Comparison of ENCODE assay signal across 30 mouse cellular contexts in genomic region chr8:12221506-12221905, GRCm38 (mm10). TPM values are rescaled to one million over a fixed set of nuclear protein-coding genes. Genes with fewer than 3 reads are reported as not detected.
DNase-seq lines count a peak whose midpoint lies in the region; ATAC-seq and TF ChIP-seq lines count a peak whose summit lies in the region.
"Had no signal": no experiment of that assay in that cellular context is flagged by ENCODE, and none has a peak within 500 bp of the region (broad histone marks: within the 10 kb centered on the region; RNA-seq: fewer than 3 reads in every experiment).

No protein-coding gene starts in this region.

- no peak for TF ChIP-seq CTCF in stomach, postnatal 0 days (IDR thresholded peaks at IDR 0.05; ENCODE audit: low read depth)

- H3K27me3 ChIP-seq in kidney, embryonic 16.5 days (ENCODE audit: insufficient read depth, low read length), result no peaks in the 10 kb centered on the region
- no peaks in the 10 kb centered on the region for H3K27me3 ChIP-seq in stomach, postnatal 0 days (ENCODE audit: control insufficient read depth, insufficient read depth, low read length)

- H3K4me3 ChIP-seq in kidney, embryonic 16.5 days (ENCODE audit: low read length), result no peak overlapping the region
- H3K4me3 ChIP-seq in stomach, postnatal 0 days (ENCODE audit: low read depth, low read length), result no peak overlapping the region
- H3K4me3 ChIP-seq: forebrain, embryonic 10.5 days; forebrain, embryonic 13.5 days; gastrocnemius, adult 2 months; heart, embryonic 12.5 days; heart, embryonic 15.5 days; hindbrain, embryonic 10.5 days had no signal

- H3K27ac ChIP-seq in kidney, embryonic 16.5 days (ENCODE audit: low read length), result no peak overlapping the region
- no peak overlapping the region for H3K27ac ChIP-seq in stomach, postnatal 0 days (replicated peaks)
- H3K27ac ChIP-seq: forebrain, embryonic 10.5 days; forebrain, embryonic 13.5 days; gastrocnemius, adult 2 months; heart, embryonic 15.5 days; hindbrain, embryonic 10.5 days; hindbrain, embryonic 14.5 days; hindbrain, postnatal 0 days had no signal

- peak; percentile 6 for DNase-seq in adrenal gland, adult 2 months
- DNase-seq in adrenal gland, adult 8-10 months, result no peak
- peak; percentile 81 for DNase-seq in kidney, adult 18-20 months
- DNase-seq in kidney, postnatal 10 days, result peak; percentile 77
- peak; percentile 88 to 93 for DNase-seq in kidney, postnatal 36 days
- no peak for DNase-seq in frontal cortex, postnatal 36 days (ENCODE audit: low spot score in 2 of 2)
- DNase-seq in stomach, postnatal 0 days (ENCODE audit: low spot score), result no peak
- DNase-seq: adrenal gland, postnatal 25 days; cerebellum, adult 18-20 months; cerebellum, adult 9-10 months; cerebellum, postnatal 14 days; gastrocnemius, adult 2 months; gastrocnemius, postnatal 25 days; heart, adult 18-20 months; heart, postnatal 10 days; heart, postnatal 36 days had no signal

- TF ChIP-seq EP300 in stomach, postnatal 0 days (optimal IDR thresholded peaks at IDR 0.05), result no peak

- H3K9ac ChIP-seq in kidney, embryonic 16.5 days (replicated peaks; ENCODE audit: low read length), result no peak overlapping the region
- H3K9ac ChIP-seq in stomach, postnatal 0 days (ENCODE audit: low read length), result no peak overlapping the region
- H3K9ac ChIP-seq: forebrain, embryonic 13.5 days; heart, embryonic 12.5 days; heart, embryonic 15.5 days; hindbrain, embryonic 14.5 days had no signal

- no peak for ATAC-seq in kidney, embryonic 16.5 days (ENCODE audit: low FRiP score, low TSS enrichment)
- ATAC-seq in stomach, postnatal 0 days (ENCODE audit: low FRiP score, low TSS enrichment), result no peak
- ATAC-seq: activated CD4-positive, CD25-positive, alpha-beta regulatory T cell, adult 4 months; forebrain, embryonic 13.5 days; forebrain, embryonic 16.5 days; hindbrain, postnatal 0 days had no signal

- H3K4me1 ChIP-seq in kidney, embryonic 16.5 days (ENCODE audit: insufficient read depth, low read length), result no peaks in the 10 kb centered on the region
- no peaks in the 10 kb centered on the region for H3K4me1 ChIP-seq in stomach, postnatal 0 days (replicated peaks; ENCODE audit: control insufficient read depth, insufficient read depth)
- H3K4me1 ChIP-seq: heart, embryonic 12.5 days; heart, embryonic 15.5 days had no signal

- H3K4me2 ChIP-seq in kidney, embryonic 16.5 days (replicated peaks; ENCODE audit: low read depth, low read length), result no peak overlapping the region
- no peak overlapping the region for H3K4me2 ChIP-seq in stomach, postnatal 0 days (replicated peaks; ENCODE audit: low read depth)
- H3K4me2 ChIP-seq: forebrain, embryonic 13.5 days; heart, embryonic 12.5 days; heart, embryonic 15.5 days; hindbrain, embryonic 14.5 days had no signal

- H3K9me3 ChIP-seq in kidney, embryonic 16.5 days (ENCODE audit: low read length), result no peaks in the 10 kb centered on the region
- H3K9me3 ChIP-seq in stomach, postnatal 0 days (ENCODE audit: control insufficient read depth, low read length), result no peaks in the 10 kb centered on the region
- H3K9me3 ChIP-seq: forebrain, embryonic 10.5 days; forebrain, embryonic 13.5 days; heart, embryonic 12.5 days; heart, embryonic 15.5 days; hindbrain, embryonic 10.5 days had no signal

- H3K36me3 ChIP-seq in kidney, embryonic 16.5 days (ENCODE audit: insufficient read depth, low read length), result no peaks in the 10 kb centered on the region
- H3K36me3 ChIP-seq in stomach, postnatal 0 days (ENCODE audit: control insufficient read depth, insufficient read depth, low read length), result no peaks in the 10 kb centered on the region
- H3K36me3 ChIP-seq: forebrain, embryonic 10.5 days; heart, embryonic 12.5 days; heart, embryonic 15.5 days; hindbrain, embryonic 10.5 days had no signal

- 70% methylated on average over 9 of the region's 9 CpGs for WGBS in kidney, embryonic 16.5 days
- 76% methylated on average over 9 of the region's 9 CpGs for WGBS in stomach, postnatal 0 days

RNA-seq across cellular contexts. Expression of gene A230072I06Rik, which starts 57.1 kb away (rescaled TPM):
- total RNA-seq in adrenal gland, adult 2 months (2021), result not detected
- polyA plus RNA-seq in adrenal gland, adult 2 months (2012; rRNA removed), result not detected in 2 replicates
- not detected for total RNA-seq in adrenal gland, adult 8-10 months (2022)
- not detected in 2 replicates for polyA plus RNA-seq in kidney, embryonic 16.5 days (2015; fragmentation: Nextera tagmentation; extraction: Ambion mirVana)
- not detected in 2 replicates for polyA plus RNA-seq in stomach, postnatal 0 days (2015; fragmentation: Nextera tagmentation; extraction: Ambion mirVana)
- total RNA-seq: adrenal gland, postnatal 25 days; ES-E14; gastrocnemius, adult 2 months; gastrocnemius, postnatal 25 days; heart, adult 18-20 months; heart, postnatal 10 days; heart, postnatal 36 days had no signal
- polyA plus RNA-seq: activated CD4-positive, CD25-positive, alpha-beta regulatory T cell, adult 4 months; embryonic facial prominence, embryonic 11.5 days; embryonic facial prominence, embryonic 14.5 days; forebrain, embryonic 10.5 days; gonadal fat pad, adult 2 months; heart, embryonic 12.5 days; heart, embryonic 15.5 days; hindbrain, embryonic 10.5 days; hindbrain, embryonic 14.5 days; hindbrain, postnatal 0 days had no signal

Comparison
In these comparisons a context has a peak if more than half of its experiments do, and no peak if none do; other contexts are left out.
1. DNase-seq: peak in adrenal gland, adult 2 months (single experiment), kidney, adult 18-20 months (single experiment), kidney, postnatal 10 days (single experiment) and kidney, postnatal 36 days (2 of 2); none in adrenal gland, adult 8-10 months (single experiment), frontal cortex, postnatal 36 days (0 of 2) and stomach, postnatal 0 days (single experiment).